23 mouse cellular contexts compared by ENCODE assay signal in the genomic region with DNA sequence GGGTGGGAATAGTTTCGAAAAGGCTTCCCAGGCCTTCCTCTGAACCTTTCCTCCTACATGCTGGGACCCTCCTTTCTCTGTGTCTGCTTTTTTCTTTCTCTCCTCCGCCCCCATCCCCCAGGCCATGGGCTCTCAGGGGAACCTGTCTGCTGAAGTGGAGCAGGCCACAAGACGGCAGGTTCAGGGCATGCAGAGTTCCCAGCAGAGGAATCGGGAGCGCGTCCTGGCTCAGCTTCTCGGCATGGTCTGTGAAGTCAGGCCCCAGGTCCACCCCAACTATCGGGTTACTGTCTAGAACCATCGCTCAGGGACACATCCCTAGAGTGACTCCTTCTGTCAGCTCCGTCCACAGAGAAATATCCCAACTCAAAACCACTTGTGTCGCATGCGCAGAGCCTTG. TPM values are rescaled to one million over a fixed set of nuclear protein-coding genes. Genes with fewer than 3 reads are reported as not detected.
A peak's percentile ranks its signal among the peaks of the same experiment; 100 is the strongest.
DNase-seq lines count a peak whose midpoint lies in the region; ATAC-seq and TF ChIP-seq lines count a peak whose summit lies in the region.
"Had no signal": no experiment of that assay in that cellular context is flagged by ENCODE, and none has a peak within 500 bp of the region (broad histone marks: within the 10 kb centered on the region; RNA-seq: fewer than 3 reads in every experiment).

No protein-coding gene starts in this region.

- no peaks in the 10 kb centered on the region for H3K27me3 ChIP-seq in forebrain, embryonic 14.5 days (replicated peaks; ENCODE audit: control insufficient read depth, insufficient read depth, low read length)
- no peaks in the 10 kb centered on the region for H3K27me3 ChIP-seq in forebrain, embryonic 15.5 days
- no peaks in the 10 kb centered on the region for H3K27me3 ChIP-seq in liver, embryonic 13.5 days
- H3K27me3 ChIP-seq in liver, postnatal 0 days (ENCODE audit: insufficient read depth, low read length): no peaks in the 10 kb centered on the region
- no peaks in the 10 kb centered on the region for H3K27me3 ChIP-seq in midbrain, embryonic 12.5 days
- no peaks in the 10 kb centered on the region for H3K27me3 ChIP-seq in neural tube, embryonic 15.5 days (replicated peaks)
- H3K27me3 ChIP-seq: limb, embryonic 13.5 days; liver, embryonic 15.5 days; megakaryocyte, embryonic 14.5 days; Patski had no signal

- peaks cover 9% of the 10 kb centered on the region for H3K4me1 ChIP-seq in forebrain, embryonic 14.5 days (ENCODE audit: control insufficient read depth, insufficient read depth, low read length)
- H3K4me1 ChIP-seq in forebrain, embryonic 15.5 days: peaks cover 41% of the 10 kb centered on the region
- H3K4me1 ChIP-seq in liver, embryonic 13.5 days (replicated peaks): peaks cover 51% of the 10 kb centered on the region
- peaks cover 33% of the 10 kb centered on the region for H3K4me1 ChIP-seq in liver, postnatal 0 days (ENCODE audit: insufficient read depth)
- peaks cover 33% of the 10 kb centered on the region for H3K4me1 ChIP-seq in midbrain, embryonic 12.5 days
- H3K4me1 ChIP-seq in neural tube, embryonic 15.5 days: peaks cover 51% of the 10 kb centered on the region

- no peak for DNase-seq in forebrain, embryonic 14.5 days (ENCODE audit: low spot score)
- no peak for DNase-seq in liver, embryonic 13.5 days
- DNase-seq in liver, postnatal 0 days: no peak
- DNase-seq in thymus, postnatal 4 days: no peak
- DNase-seq: adrenal gland, postnatal 36 days; kidney, adult 18-20 months; kidney, postnatal 10 days; lung, postnatal 10 days; thymus, postnatal 14 days had no signal

- no peak for ATAC-seq in forebrain, embryonic 14.5 days
- ATAC-seq in forebrain, embryonic 15.5 days (replicated peaks): no peak
- ATAC-seq in liver, embryonic 13.5 days (ENCODE audit: low read depth): no peak
- no peak for ATAC-seq in liver, postnatal 0 days
- no peak for ATAC-seq in midbrain, embryonic 12.5 days (ENCODE audit: low FRiP score, low read depth)
- ATAC-seq in neural tube, embryonic 15.5 days (ENCODE audit: low FRiP score): no peak
- no peak for ATAC-seq in megakaryocyte, adult 5-6 weeks (ENCODE audit: poor library complexity, severe bottlenecking)
- ATAC-seq: activated CD4-positive, CD25-positive, alpha-beta regulatory T cell, adult 4 months; Patski had no signal

- WGBS in forebrain, embryonic 14.5 days: 89% methylated on average over 12 of the region's 12 CpGs
- WGBS in forebrain, embryonic 15.5 days: 89% methylated on average over 12 of the region's 12 CpGs
- WGBS in liver, embryonic 13.5 days (ENCODE audit: insufficient replicate concordance): 89% methylated on average over 12 of the region's 12 CpGs
- 84% methylated on average over 12 of the region's 12 CpGs for WGBS in liver, postnatal 0 days (ENCODE audit: insufficient replicate concordance)
- 85% methylated on average over 12 of the region's 12 CpGs for WGBS in midbrain, embryonic 12.5 days
- 91% methylated on average over 12 of the region's 12 CpGs for WGBS in neural tube, embryonic 15.5 days

- TF ChIP-seq CTCF in liver, postnatal 0 days (IDR thresholded peaks at IDR 0.05; ENCODE audit: low read depth): no peak

- H3K27ac ChIP-seq in forebrain, embryonic 14.5 days (ENCODE audit: low read depth, low read length): no peak overlapping the region
- H3K27ac ChIP-seq in forebrain, embryonic 15.5 days (replicated peaks): no peak overlapping the region
- no peak overlapping the region for H3K27ac ChIP-seq in liver, embryonic 13.5 days
- no peak overlapping the region for H3K27ac ChIP-seq in liver, postnatal 0 days (ENCODE audit: low read depth)
- H3K27ac ChIP-seq in midbrain, embryonic 12.5 days (replicated peaks): no peak overlapping the region
- 0 out of 2 replicates have a peak overlapping the region, but pooled peaks have one; percentile 92 for H3K27ac ChIP-seq in neural tube, embryonic 15.5 days (replicated peaks)
- H3K27ac ChIP-seq: limb, embryonic 13.5 days; liver, embryonic 15.5 days; stomach, postnatal 0 days had no signal

- no peak overlapping the region for H3K4me3 ChIP-seq in forebrain, embryonic 14.5 days (ENCODE audit: low read depth, low read length)
- H3K4me3 ChIP-seq in forebrain, embryonic 15.5 days: no peak overlapping the region
- no peak overlapping the region for H3K4me3 ChIP-seq in liver, embryonic 13.5 days (replicated peaks)
- H3K4me3 ChIP-seq in liver, postnatal 0 days (ENCODE audit: low read depth, low read length): no peak overlapping the region
- H3K4me3 ChIP-seq in midbrain, embryonic 12.5 days: no peak overlapping the region
- peak overlapping the region; percentile 54 for H3K4me3 ChIP-seq in neural tube, embryonic 15.5 days (replicated peaks)
- H3K4me3 ChIP-seq: limb, embryonic 13.5 days; liver, embryonic 15.5 days; megakaryocyte, embryonic 14.5 days had no signal

- peak overlapping the region; percentile 85; the same call in 1 of the 2 replicates for H3K9ac ChIP-seq in forebrain, embryonic 14.5 days (ENCODE audit: low read length)
- H3K9ac ChIP-seq in forebrain, embryonic 15.5 days (replicated peaks): no peak overlapping the region
- H3K9ac ChIP-seq in liver, embryonic 13.5 days: 0 out of 2 replicates have a peak overlapping the region, but pooled peaks have one; percentile 4
- H3K9ac ChIP-seq in liver, postnatal 0 days (replicated peaks): no peak overlapping the region
- H3K9ac ChIP-seq in midbrain, embryonic 12.5 days (replicated peaks): no peak overlapping the region
- peak overlapping the region; percentile 68; the same call in 1 of the 2 replicates for H3K9ac ChIP-seq in neural tube, embryonic 15.5 days (replicated peaks)
- H3K9ac ChIP-seq: limb, embryonic 13.5 days; liver, embryonic 15.5 days had no signal

- no peaks in the 10 kb centered on the region for H3K9me3 ChIP-seq in forebrain, embryonic 14.5 days (replicated peaks; ENCODE audit: control insufficient read depth, low read length)
- H3K9me3 ChIP-seq in forebrain, embryonic 15.5 days: no peaks in the 10 kb centered on the region
- H3K9me3 ChIP-seq in liver, embryonic 13.5 days (replicated peaks): no peaks in the 10 kb centered on the region
- H3K9me3 ChIP-seq in liver, postnatal 0 days (ENCODE audit: low read length): no peaks in the 10 kb centered on the region
- no peaks in the 10 kb centered on the region for H3K9me3 ChIP-seq in midbrain, embryonic 12.5 days
- no peaks in the 10 kb centered on the region for H3K9me3 ChIP-seq in neural tube, embryonic 15.5 days (replicated peaks)
- H3K9me3 ChIP-seq: limb, embryonic 13.5 days; liver, embryonic 15.5 days; megakaryocyte, embryonic 14.5 days had no signal

- TF ChIP-seq EP300 in liver, postnatal 0 days (IDR thresholded peaks at IDR 0.05; ENCODE audit: low read depth): no peak

- peak overlapping the region; percentile 83; the same call in 1 of the 2 replicates for H3K4me2 ChIP-seq in forebrain, embryonic 14.5 days (ENCODE audit: low read length)
- H3K4me2 ChIP-seq in forebrain, embryonic 15.5 days (replicated peaks): no peak overlapping the region
- no peak overlapping the region for H3K4me2 ChIP-seq in liver, embryonic 13.5 days
- H3K4me2 ChIP-seq in liver, postnatal 0 days (ENCODE audit: low read depth, low read length): no peak overlapping the region
- 0 out of 2 replicates have a peak overlapping the region, but pooled peaks have one; percentile 86 for H3K4me2 ChIP-seq in midbrain, embryonic 12.5 days (replicated peaks)
- H3K4me2 ChIP-seq in neural tube, embryonic 15.5 days: peak overlapping the region; percentile 95
- H3K4me2 ChIP-seq: limb, embryonic 13.5 days had no signal

- H3K36me3 ChIP-seq in forebrain, embryonic 14.5 days (ENCODE audit: control insufficient read depth, insufficient read depth, low read length): peaks cover 13% of the 10 kb centered on the region; the same call in 1 of the 2 replicates
- peaks cover 4% of the 10 kb centered on the region; the same call in 1 of the 2 replicates for H3K36me3 ChIP-seq in forebrain, embryonic 15.5 days
- H3K36me3 ChIP-seq in liver, embryonic 13.5 days: peaks cover 6% of the 10 kb centered on the region; the same call in 1 of the 2 replicates
- peaks cover 3% of the 10 kb centered on the region; the same call in 1 of the 2 replicates for H3K36me3 ChIP-seq in liver, postnatal 0 days (replicated peaks; ENCODE audit: insufficient read depth, low read length)
- peaks cover 11% of the 10 kb centered on the region; the same call in 1 of the 2 replicates for H3K36me3 ChIP-seq in midbrain, embryonic 12.5 days
- peaks cover 4% of the 10 kb centered on the region for H3K36me3 ChIP-seq in neural tube, embryonic 15.5 days

RNA-seq across cellular contexts. Expression of a gene that starts 1.9 kb away (rescaled TPM):
- polyA plus RNA-seq in forebrain, embryonic 14.5 days (2014; fragmentation: Nextera tagmentation; extraction: Ambion mirVana): 5.1 and 5.2 TPM in 2 replicates
- polyA plus RNA-seq in forebrain, embryonic 15.5 days (2015; fragmentation: Nextera tagmentation; extraction: Ambion mirVana): 11.7 and 12.3 TPM in 2 replicates
- 3.9 and 4.4 TPM in 2 replicates for polyA plus RNA-seq in liver, embryonic 13.5 days (2015; fragmentation: Nextera tagmentation; extraction: Ambion mirVana)
- polyA plus RNA-seq in liver, postnatal 0 days (2015; fragmentation: Nextera tagmentation; extraction: Ambion mirVana): 4.1 and 4.4 TPM in 2 replicates
- polyA plus RNA-seq in midbrain, embryonic 12.5 days (2016; fragmentation: Nextera tagmentation; extraction: Ambion mirVana): 10.9 and 11.4 TPM in 2 replicates
- polyA plus RNA-seq in neural tube, embryonic 15.5 days (2015; fragmentation: Nextera tagmentation; extraction: Ambion mirVana): 11.2 and 12.1 TPM in 2 replicates
- total RNA-seq in megakaryocyte, adult 5-6 weeks (2015): 2.2 and 4.5 TPM in 2 replicates
- 10.2 and 13.3 TPM in 2 replicates for total RNA-seq in megakaryocyte, adult 5-6 weeks (2017)

RNA-seq across cellular contexts. Expression of a gene that starts 4.0 kb away (rescaled TPM):
- 478 and 489 TPM in 2 replicates for polyA plus RNA-seq in forebrain, embryonic 14.5 days (2014; fragmentation: Nextera tagmentation; extraction: Ambion mirVana)
- polyA plus RNA-seq in forebrain, embryonic 15.5 days (2015; fragmentation: Nextera tagmentation; extraction: Ambion mirVana): 478 and 488 TPM in 2 replicates
- polyA plus RNA-seq in liver, embryonic 13.5 days (2015; fragmentation: Nextera tagmentation; extraction: Ambion mirVana): 208 and 220 TPM in 2 replicates
- 79.6 and 87.2 TPM in 2 replicates for polyA plus RNA-seq in liver, postnatal 0 days (2015; fragmentation: Nextera tagmentation; extraction: Ambion mirVana)
- polyA plus RNA-seq in midbrain, embryonic 12.5 days (2016; fragmentation: Nextera tagmentation; extraction: Ambion mirVana): 565 and 579 TPM in 2 replicates
- 334 and 376 TPM in 2 replicates for polyA plus RNA-seq in neural tube, embryonic 15.5 days (2015; fragmentation: Nextera tagmentation; extraction: Ambion mirVana)
- total RNA-seq in megakaryocyte, adult 5-6 weeks (2015): 166 TPM in 2 replicates
- 115 and 125 TPM in 2 replicates for total RNA-seq in megakaryocyte, adult 5-6 weeks (2017)

RNA-seq across cellular contexts. Expression of a gene that starts 4.0 kb away (rescaled TPM):
- polyA plus RNA-seq in forebrain, embryonic 14.5 days (2014; fragmentation: Nextera tagmentation; extraction: Ambion mirVana): 44.0 and 61.1 TPM in 2 replicates
- 38.2 and 41.5 TPM in 2 replicates for polyA plus RNA-seq in forebrain, embryonic 15.5 days (2015; fragmentation: Nextera tagmentation; extraction: Ambion mirVana)
- polyA plus RNA-seq in liver, embryonic 13.5 days (2015; fragmentation: Nextera tagmentation; extraction: Ambion mirVana): 0.76 and 1.3 TPM in 2 replicates
- 0.98 and 1.3 TPM in 2 replicates for polyA plus RNA-seq in liver, postnatal 0 days (2015; fragmentation: Nextera tagmentation; extraction: Ambion mirVana)
- polyA plus RNA-seq in midbrain, embryonic 12.5 days (2016; fragmentation: Nextera tagmentation; extraction: Ambion mirVana): 18.8 and 19.6 TPM in 2 replicates
- 116 and 126 TPM in 2 replicates for polyA plus RNA-seq in neural tube, embryonic 15.5 days (2015; fragmentation: Nextera tagmentation; extraction: Ambion mirVana)
- total RNA-seq in megakaryocyte, adult 5-6 weeks (2015): 6.2 and 6.9 TPM in 2 replicates
- 3.0 and 3.6 TPM in 2 replicates for total RNA-seq in megakaryocyte, adult 5-6 weeks (2017)

RNA-seq across cellular contexts. Expression of a gene that starts 16.9 kb away (rescaled TPM):
- polyA plus RNA-seq in forebrain, embryonic 14.5 days (2014; fragmentation: Nextera tagmentation; extraction: Ambion mirVana): not detected in 2 replicates
- polyA plus RNA-seq in forebrain, embryonic 15.5 days (2015; fragmentation: Nextera tagmentation; extraction: Ambion mirVana): 0.61 and 1.1 TPM in 2 replicates
- 0.36 TPM in 1 of 2 replicates, not detected in the other for polyA plus RNA-seq in liver, embryonic 13.5 days (2015; fragmentation: Nextera tagmentation; extraction: Ambion mirVana)
- polyA plus RNA-seq in liver, postnatal 0 days (2015; fragmentation: Nextera tagmentation; extraction: Ambion mirVana): 0.22 TPM in 2 replicates
- polyA plus RNA-seq in midbrain, embryonic 12.5 days (2016; fragmentation: Nextera tagmentation; extraction: Ambion mirVana): 0.38 TPM in 1 of 2 replicates, not detected in the other
- 0.40 TPM in 1 of 2 replicates, not detected in the other for polyA plus RNA-seq in neural tube, embryonic 15.5 days (2015; fragmentation: Nextera tagmentation; extraction: Ambion mirVana)
- 0.76 and 2.5 TPM in 2 replicates for total RNA-seq in megakaryocyte, adult 5-6 weeks (2015)
- total RNA-seq in megakaryocyte, adult 5-6 weeks (2017): 0.88 and 4.0 TPM in 2 replicates
- total RNA-seq: adrenal gland, postnatal 36 days; left cerebral cortex, postnatal 10 days had no signal
- polyA plus RNA-seq: C2C12; embryonic facial prominence, embryonic 11.5 days; heart, embryonic 14.5 days had no signal

RNA-seq across cellular contexts. Expression of a gene that starts 25.0 kb away (rescaled TPM):
- 37.5 and 44.2 TPM in 2 replicates for polyA plus RNA-seq in forebrain, embryonic 14.5 days (2014; fragmentation: Nextera tagmentation; extraction: Ambion mirVana)
- polyA plus RNA-seq in forebrain, embryonic 15.5 days (2015; fragmentation: Nextera tagmentation; extraction: Ambion mirVana): 48.1 and 50.1 TPM in 2 replicates
- polyA plus RNA-seq in liver, embryonic 13.5 days (2015; fragmentation: Nextera tagmentation; extraction: Ambion mirVana): 74.5 and 77.7 TPM in 2 replicates
- polyA plus RNA-seq in liver, postnatal 0 days (2015; fragmentation: Nextera tagmentation; extraction: Ambion mirVana): 256 and 291 TPM in 2 replicates
- 45.5 and 47.8 TPM in 2 replicates for polyA plus RNA-seq in midbrain, embryonic 12.5 days (2016; fragmentation: Nextera tagmentation; extraction: Ambion mirVana)
- 143 and 196 TPM in 2 replicates for polyA plus RNA-seq in neural tube, embryonic 15.5 days (2015; fragmentation: Nextera tagmentation; extraction: Ambion mirVana)
- total RNA-seq in megakaryocyte, adult 5-6 weeks (2015): 572 and 605 TPM in 2 replicates
- total RNA-seq in megakaryocyte, adult 5-6 weeks (2017): 1,046 and 1,120 TPM in 2 replicates

Comparison
In these comparisons a context has a peak if more than half of its experiments do, and no peak if none do; other contexts are left out.
1. H3K4me2 ChIP-seq: peak in forebrain, embryonic 14.5 days (single experiment), midbrain, embryonic 12.5 days (single experiment) and neural tube, embryonic 15.5 days (single experiment); none in forebrain, embryonic 15.5 days (single experiment), liver, embryonic 13.5 days (single experiment) and liver, postnatal 0 days (single experiment).
2. H3K9ac ChIP-seq: peak in forebrain, embryonic 14.5 days (single experiment), liver, embryonic 13.5 days (single experiment) and neural tube, embryonic 15.5 days (single experiment); none in forebrain, embryonic 15.5 days (single experiment), liver, postnatal 0 days (single experiment) and midbrain, embryonic 12.5 days (single experiment).